Mouse (Mus musculus) liver, postnatal 0 days (tissue): ENCODE measurements around the gene Tmem185b.

Experiments used
- CTCF ChIP-seq: sonication (generic); IDR thresholded peaks from 2 replicates; pipeline ENCODE4 v1.5.1; 2016; ENCODE audit warnings: antibody characterized with exemption, low read depth
- EP300 ChIP-seq: IDR thresholded peaks from 2 replicates; pipeline ENCODE4 v1.6.1; 2016; ENCODE audit warnings: antibody characterized with exemption, low read depth, mild to moderate bottlenecking

GRCm38 (mm10) chr1:119549327-119549689 lies 23.3 kb downstream of the Tmem185b start:
- TF ChIP-seq CTCF (no peak), EP300 (no peak)
